In the genomic region with DNA sequence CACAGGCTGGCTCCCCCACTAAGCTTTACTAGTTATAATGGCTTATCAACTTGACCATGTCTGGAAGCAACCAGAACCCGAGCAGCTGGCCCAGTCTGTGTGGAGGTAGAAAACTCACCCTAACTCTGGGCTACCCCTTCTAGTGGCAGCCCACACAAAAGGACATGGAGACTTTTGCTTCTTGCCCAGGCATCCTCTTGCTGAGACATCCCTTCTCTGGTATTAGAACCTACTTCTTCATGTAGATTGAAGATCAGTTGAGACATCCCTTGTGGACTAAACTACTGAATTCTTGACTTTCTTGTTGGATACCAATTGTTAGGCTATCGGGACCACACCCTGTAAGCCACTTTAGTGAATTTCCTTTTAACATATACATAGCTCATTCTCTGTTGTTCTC, we compare ENCODE assay signal across 11 mouse cellular contexts. TPM values are rescaled to one million over a fixed set of nuclear protein-coding genes. Genes with fewer than 3 reads are reported as not detected.
DNase-seq lines count a peak whose midpoint lies in the region; ATAC-seq lines count a peak whose summit lies in the region.
"Had no signal": no experiment of that assay in that cellular context is flagged by ENCODE, and none has a peak within 500 bp of the region (broad histone marks: within the 10 kb centered on the region; RNA-seq: fewer than 3 reads in every experiment).

No protein-coding gene starts in this region.

- no peak for ATAC-seq in forebrain, embryonic 15.5 days (replicated peaks)
- ATAC-seq in forebrain, embryonic 16.5 days, result no peak
- no peak for ATAC-seq in midbrain, embryonic 15.5 days (replicated peaks)
- ATAC-seq in neural tube, embryonic 13.5 days (ENCODE audit: low read depth), result no peak

- no peak overlapping the region for H3K4me2 ChIP-seq in forebrain, embryonic 15.5 days (replicated peaks)
- H3K4me2 ChIP-seq in forebrain, embryonic 16.5 days (ENCODE audit: low read length), result no peak overlapping the region
- H3K4me2 ChIP-seq in midbrain, embryonic 15.5 days, result no peak overlapping the region
- H3K4me2 ChIP-seq in neural tube, embryonic 13.5 days, result no peak overlapping the region
- H3K4me2 ChIP-seq: embryonic facial prominence, embryonic 12.5 days; forebrain, embryonic 12.5 days; heart, embryonic 13.5 days had no signal

- peaks cover 8% of the 10 kb centered on the region for H3K4me1 ChIP-seq in forebrain, embryonic 15.5 days
- H3K4me1 ChIP-seq in forebrain, embryonic 16.5 days (replicated peaks; ENCODE audit: control insufficient read depth, insufficient read depth, low read length), result peaks cover 8% of the 10 kb centered on the region
- peaks cover 12% of the 10 kb centered on the region for H3K4me1 ChIP-seq in midbrain, embryonic 10.5 days
- H3K4me1 ChIP-seq in midbrain, embryonic 15.5 days, result peaks cover 10% of the 10 kb centered on the region
- H3K4me1 ChIP-seq in neural tube, embryonic 13.5 days (replicated peaks), result peaks cover 8% of the 10 kb centered on the region

- WGBS in forebrain, embryonic 15.5 days, result 70% methylated on average over 2 of the region's 2 CpGs
- whole genome bisulfite sequencing in forebrain, embryonic 16.5 days, result 70% methylated on average over 2 of the region's 2 CpGs
- WGBS in midbrain, embryonic 10.5 days, result 81% methylated on average over 2 of the region's 2 CpGs
- WGBS in midbrain, embryonic 15.5 days, result 89% methylated on average over 2 of the region's 2 CpGs
- WGBS in neural tube, embryonic 13.5 days, result 83% methylated on average over 2 of the region's 2 CpGs

- H3K27ac ChIP-seq in forebrain, embryonic 15.5 days (replicated peaks), result peak overlapping the region; percentile 52; the same call in 1 of the 2 replicates
- H3K27ac ChIP-seq in forebrain, embryonic 16.5 days (ENCODE audit: low read length), result no peak overlapping the region
- H3K27ac ChIP-seq in midbrain, embryonic 10.5 days (replicated peaks), result 0 out of 2 replicates have a peak overlapping the region, but pooled peaks have one; percentile 33
- H3K27ac ChIP-seq in midbrain, embryonic 15.5 days, result no peak overlapping the region
- H3K27ac ChIP-seq in neural tube, embryonic 13.5 days (replicated peaks), result 0 out of 2 replicates have a peak overlapping the region, but pooled peaks have one; percentile 9
- H3K27ac ChIP-seq: embryonic facial prominence, embryonic 12.5 days; forebrain, embryonic 12.5 days; heart, embryonic 13.5 days; hindbrain, postnatal 0 days had no signal

- H3K9ac ChIP-seq in forebrain, embryonic 15.5 days (replicated peaks), result no peak overlapping the region
- H3K9ac ChIP-seq in forebrain, embryonic 16.5 days (replicated peaks; ENCODE audit: low read depth, low read length), result no peak overlapping the region
- no peak overlapping the region for H3K9ac ChIP-seq in midbrain, embryonic 15.5 days
- no peak overlapping the region for H3K9ac ChIP-seq in neural tube, embryonic 13.5 days
- H3K9ac ChIP-seq: embryonic facial prominence, embryonic 12.5 days; forebrain, embryonic 12.5 days; heart, embryonic 13.5 days had no signal

- no peak for DNase-seq in midbrain, embryonic 10.5 days (ENCODE audit: low spot score)
- no peak for DNase-seq in neural tube, embryonic 10.5 days (ENCODE audit: extremely low spot score, low spot score)
- DNase-seq in urinary bladder, adult 2 months (ENCODE audit: low spot score), result no peak

- H3K36me3 ChIP-seq in forebrain, embryonic 15.5 days, result peaks cover 55% of the 10 kb centered on the region
- peaks cover 24% of the 10 kb centered on the region for H3K36me3 ChIP-seq in forebrain, embryonic 16.5 days (ENCODE audit: control insufficient read depth, insufficient read depth)
- peaks cover 88% of the 10 kb centered on the region for H3K36me3 ChIP-seq in midbrain, embryonic 10.5 days
- peaks cover 37% of the 10 kb centered on the region for H3K36me3 ChIP-seq in midbrain, embryonic 15.5 days (replicated peaks)
- H3K36me3 ChIP-seq in neural tube, embryonic 13.5 days, result peaks cover 60% of the 10 kb centered on the region

- no peak overlapping the region for H3K4me3 ChIP-seq in forebrain, embryonic 15.5 days
- H3K4me3 ChIP-seq in forebrain, embryonic 16.5 days (replicated peaks; ENCODE audit: low read length), result no peak overlapping the region
- no peak overlapping the region for H3K4me3 ChIP-seq in midbrain, embryonic 10.5 days
- no peak overlapping the region for H3K4me3 ChIP-seq in midbrain, embryonic 15.5 days
- H3K4me3 ChIP-seq in neural tube, embryonic 13.5 days, result no peak overlapping the region
- H3K4me3 ChIP-seq: embryonic facial prominence, embryonic 12.5 days; forebrain, embryonic 12.5 days; heart, embryonic 13.5 days had no signal

- no peaks in the 10 kb centered on the region for H3K27me3 ChIP-seq in forebrain, embryonic 15.5 days
- no peaks in the 10 kb centered on the region for H3K27me3 ChIP-seq in forebrain, embryonic 16.5 days (replicated peaks; ENCODE audit: control insufficient read depth, insufficient read depth, low read length)
- no peaks in the 10 kb centered on the region for H3K27me3 ChIP-seq in midbrain, embryonic 10.5 days (ENCODE audit: low read depth, poor library complexity, severe bottlenecking)
- H3K27me3 ChIP-seq in midbrain, embryonic 15.5 days (replicated peaks), result no peaks in the 10 kb centered on the region
- H3K27me3 ChIP-seq in neural tube, embryonic 13.5 days, result no peaks in the 10 kb centered on the region
- H3K27me3 ChIP-seq: embryonic facial prominence, embryonic 12.5 days; forebrain, embryonic 12.5 days; heart, embryonic 13.5 days had no signal

- H3K9me3 ChIP-seq in forebrain, embryonic 15.5 days, result no peaks in the 10 kb centered on the region
- no peaks in the 10 kb centered on the region for H3K9me3 ChIP-seq in forebrain, embryonic 16.5 days (ENCODE audit: control insufficient read depth, low read length)
- no peaks in the 10 kb centered on the region for H3K9me3 ChIP-seq in midbrain, embryonic 10.5 days (replicated peaks)
- no peaks in the 10 kb centered on the region for H3K9me3 ChIP-seq in midbrain, embryonic 15.5 days
- no peaks in the 10 kb centered on the region for H3K9me3 ChIP-seq in neural tube, embryonic 13.5 days
- H3K9me3 ChIP-seq: embryonic facial prominence, embryonic 12.5 days; forebrain, embryonic 12.5 days; heart, embryonic 13.5 days had no signal

RNA-seq across cellular contexts. Expression of gene Tmem258, which starts 5.5 kb away (rescaled TPM):
- polyA plus RNA-seq in forebrain, embryonic 15.5 days (2015; fragmentation: Nextera tagmentation; extraction: Ambion mirVana), result 397 and 403 TPM in 2 replicates
- polyA plus RNA-seq in forebrain, embryonic 16.5 days (2015; fragmentation: Nextera tagmentation; extraction: Ambion mirVana), result 324 and 352 TPM in 2 replicates
- polyA plus RNA-seq in midbrain, embryonic 10.5 days (2016; fragmentation: Nextera tagmentation; extraction: Ambion mirVana), result 351 and 361 TPM in 2 replicates
- 324 and 334 TPM in 2 replicates for polyA plus RNA-seq in midbrain, embryonic 15.5 days (2015; fragmentation: Nextera tagmentation; extraction: Ambion mirVana)
- 347 and 404 TPM in 2 replicates for polyA plus RNA-seq in neural tube, embryonic 13.5 days (2015; fragmentation: Nextera tagmentation; extraction: Ambion mirVana)
- 77.0 and 87.9 TPM in 2 replicates for polyA plus RNA-seq in urinary bladder, adult 2 months (2012; rRNA removed)

RNA-seq across cellular contexts. Expression of gene Fen1, which starts 5.7 kb away (rescaled TPM):
- polyA plus RNA-seq in forebrain, embryonic 15.5 days (2015; fragmentation: Nextera tagmentation; extraction: Ambion mirVana), result 54.7 and 58.4 TPM in 2 replicates
- polyA plus RNA-seq in forebrain, embryonic 16.5 days (2015; fragmentation: Nextera tagmentation; extraction: Ambion mirVana), result 47.4 and 48.9 TPM in 2 replicates
- 165 and 188 TPM in 2 replicates for polyA plus RNA-seq in midbrain, embryonic 10.5 days (2016; fragmentation: Nextera tagmentation; extraction: Ambion mirVana)
- 25.5 and 27.8 TPM in 2 replicates for polyA plus RNA-seq in midbrain, embryonic 15.5 days (2015; fragmentation: Nextera tagmentation; extraction: Ambion mirVana)
- polyA plus RNA-seq in neural tube, embryonic 13.5 days (2015; fragmentation: Nextera tagmentation; extraction: Ambion mirVana), result 31.6 and 33.4 TPM in 2 replicates
- polyA plus RNA-seq in urinary bladder, adult 2 months (2012; rRNA removed), result 5.9 and 7.0 TPM in 2 replicates

RNA-seq across cellular contexts. Expression of gene Fads1, which starts 15.6 kb away (rescaled TPM):
- 158 and 166 TPM in 2 replicates for polyA plus RNA-seq in forebrain, embryonic 15.5 days (2015; fragmentation: Nextera tagmentation; extraction: Ambion mirVana)
- 171 and 179 TPM in 2 replicates for polyA plus RNA-seq in forebrain, embryonic 16.5 days (2015; fragmentation: Nextera tagmentation; extraction: Ambion mirVana)
- polyA plus RNA-seq in midbrain, embryonic 10.5 days (2016; fragmentation: Nextera tagmentation; extraction: Ambion mirVana), result 171 and 192 TPM in 2 replicates
- 175 and 182 TPM in 2 replicates for polyA plus RNA-seq in midbrain, embryonic 15.5 days (2015; fragmentation: Nextera tagmentation; extraction: Ambion mirVana)
- polyA plus RNA-seq in neural tube, embryonic 13.5 days (2015; fragmentation: Nextera tagmentation; extraction: Ambion mirVana), result 146 and 151 TPM in 2 replicates
- polyA plus RNA-seq in urinary bladder, adult 2 months (2012; rRNA removed), result 75.3 and 95.1 TPM in 2 replicates

RNA-seq across cellular contexts. Expression of gene Myrf, which starts 42.3 kb away (rescaled TPM):
- 0.18 and 0.26 TPM in 2 replicates for polyA plus RNA-seq in forebrain, embryonic 15.5 days (2015; fragmentation: Nextera tagmentation; extraction: Ambion mirVana)
- 0.29 and 0.30 TPM in 2 replicates for polyA plus RNA-seq in forebrain, embryonic 16.5 days (2015; fragmentation: Nextera tagmentation; extraction: Ambion mirVana)
- 2.1 and 2.2 TPM in 2 replicates for polyA plus RNA-seq in midbrain, embryonic 10.5 days (2016; fragmentation: Nextera tagmentation; extraction: Ambion mirVana)
- 0.62 and 0.79 TPM in 2 replicates for polyA plus RNA-seq in midbrain, embryonic 15.5 days (2015; fragmentation: Nextera tagmentation; extraction: Ambion mirVana)
- 0.67 and 0.69 TPM in 2 replicates for polyA plus RNA-seq in neural tube, embryonic 13.5 days (2015; fragmentation: Nextera tagmentation; extraction: Ambion mirVana)
- 3.8 and 4.3 TPM in 2 replicates for polyA plus RNA-seq in urinary bladder, adult 2 months (2012; rRNA removed)

Comparison
In these comparisons a context has a peak if more than half of its experiments do, and no peak if none do; other contexts are left out.
1. H3K27ac ChIP-seq: peak in forebrain, embryonic 15.5 days (single experiment), midbrain, embryonic 10.5 days (single experiment) and neural tube, embryonic 13.5 days (single experiment); none in forebrain, embryonic 16.5 days (single experiment) and midbrain, embryonic 15.5 days (single experiment).